Mouse (Mus musculus): Measurements from ENCODE around the gene Fam161b.

GRCm38 (mm10) chr12:84382369-84382768, 20.7 kb upstream of the Fam161b start:
- no peak for TF ChIP-seq CTCF (IDR thresholded peaks at IDR 0.05; ENCODE audit: insufficient read depth, low read depth, low read length)
- TF ChIP-seq POLR2A (IDR thresholded peaks at IDR 0.05; ENCODE audit: insufficient read depth, low read depth, low read length) = no peak
